In genomic region chr10:121099658-121100057, GRCm38 (mm10) we compare ENCODE assay signal across 23 mouse cellular contexts.
DNase-seq lines count a peak whose midpoint lies in the region; ATAC-seq lines count a peak whose summit lies in the region.
"Had no signal": no experiment of that assay in that cellular context is flagged by ENCODE, and none has a peak within 500 bp of the region (broad histone marks: within the 10 kb centered on the region; RNA-seq: fewer than 3 reads in every experiment).

No protein-coding gene starts in this region.

- no peak overlapping the region for H3K4me2 ChIP-seq in intestine, embryonic 14.5 days (ENCODE audit: low read length)
- H3K4me2 ChIP-seq in intestine, embryonic 16.5 days (ENCODE audit: low read depth, low read length) = no peak overlapping the region
- H3K4me2 ChIP-seq in embryonic facial prominence, embryonic 11.5 days (ENCODE audit: low read depth, low read length) = no peak overlapping the region
- no peak overlapping the region; the same call in 1 of the 2 replicates for H3K4me2 ChIP-seq in limb, embryonic 12.5 days
- H3K4me2 ChIP-seq: embryonic facial prominence, embryonic 15.5 days; hindbrain, embryonic 13.5 days; limb, embryonic 15.5 days; liver, embryonic 15.5 days; midbrain, embryonic 13.5 days had no signal

- no peak for ATAC-seq in intestine, embryonic 14.5 days (replicated peaks; ENCODE audit: low FRiP score, low TSS enrichment, low read depth)
- ATAC-seq in intestine, embryonic 16.5 days = no peak
- peak; percentile 96 for ATAC-seq in embryonic facial prominence, embryonic 11.5 days (replicated peaks; ENCODE audit: insufficient number of reproducible peaks, low FRiP score, low TSS enrichment, low read depth)
- peak; percentile 78; the same call in 1 of the 2 replicates for ATAC-seq in limb, embryonic 12.5 days (ENCODE audit: insufficient number of reproducible peaks, insufficient read depth, low FRiP score, low TSS enrichment, low read depth)
- ATAC-seq: lung, postnatal 0 days; midbrain, embryonic 13.5 days had no signal

- H3K4me1 ChIP-seq in intestine, embryonic 14.5 days (replicated peaks; ENCODE audit: control insufficient read depth, insufficient read depth, low read length) = no peaks in the 10 kb centered on the region
- no peaks in the 10 kb centered on the region for H3K4me1 ChIP-seq in intestine, embryonic 16.5 days (ENCODE audit: control insufficient read depth, insufficient read depth, low read length)
- no peaks in the 10 kb centered on the region for H3K4me1 ChIP-seq in embryonic facial prominence, embryonic 11.5 days (ENCODE audit: control insufficient read depth, insufficient read depth, low read length)
- H3K4me1 ChIP-seq in limb, embryonic 12.5 days (replicated peaks) = peaks cover 19% of the 10 kb centered on the region
- H3K4me1 ChIP-seq: liver, embryonic 15.5 days had no signal

- H3K4me3 ChIP-seq in intestine, embryonic 14.5 days (ENCODE audit: low read depth, low read length) = no peak overlapping the region
- H3K4me3 ChIP-seq in intestine, embryonic 16.5 days (ENCODE audit: low read length) = no peak overlapping the region
- no peak overlapping the region for H3K4me3 ChIP-seq in embryonic facial prominence, embryonic 11.5 days (ENCODE audit: low read depth, low read length)
- H3K4me3 ChIP-seq in limb, embryonic 12.5 days (replicated peaks) = no peak overlapping the region
- H3K4me3 ChIP-seq: embryonic facial prominence, embryonic 15.5 days; heart, adult 2 months; hindbrain, embryonic 13.5 days; limb, embryonic 15.5 days; liver, embryonic 15.5 days; midbrain, embryonic 13.5 days had no signal

- H3K9me3 ChIP-seq in intestine, embryonic 14.5 days (ENCODE audit: control insufficient read depth, low read length) = no peaks in the 10 kb centered on the region
- H3K9me3 ChIP-seq in intestine, embryonic 16.5 days (ENCODE audit: control insufficient read depth, low read length) = peaks cover 4% of the 10 kb centered on the region
- H3K9me3 ChIP-seq in embryonic facial prominence, embryonic 11.5 days (replicated peaks; ENCODE audit: control insufficient read depth, low read length) = no peaks in the 10 kb centered on the region
- peaks cover 12% of the 10 kb centered on the region for H3K9me3 ChIP-seq in limb, embryonic 12.5 days
- H3K9me3 ChIP-seq: embryonic facial prominence, embryonic 15.5 days; hindbrain, embryonic 13.5 days; limb, embryonic 15.5 days; midbrain, embryonic 13.5 days had no signal

- 55% methylated on average over 11 of the region's 11 CpGs for WGBS in intestine, embryonic 14.5 days
- 68% methylated on average over 11 of the region's 11 CpGs for WGBS in intestine, embryonic 16.5 days
- 19% methylated on average over 11 of the region's 11 CpGs for WGBS in embryonic facial prominence, embryonic 11.5 days
- WGBS in limb, embryonic 12.5 days = 5% methylated on average over 11 of the region's 11 CpGs

- H3K36me3 ChIP-seq in intestine, embryonic 14.5 days (ENCODE audit: control insufficient read depth, insufficient read depth, low read length) = no peaks in the 10 kb centered on the region
- no peaks in the 10 kb centered on the region for H3K36me3 ChIP-seq in intestine, embryonic 16.5 days (ENCODE audit: control insufficient read depth, insufficient read depth, low read length)
- H3K36me3 ChIP-seq in embryonic facial prominence, embryonic 11.5 days (replicated peaks; ENCODE audit: control insufficient read depth, insufficient read depth, low read depth, low read length) = no peaks in the 10 kb centered on the region
- H3K36me3 ChIP-seq in limb, embryonic 12.5 days = peaks cover 3% of the 10 kb centered on the region; the same call in 1 of the 2 replicates
- H3K36me3 ChIP-seq: embryonic facial prominence, embryonic 15.5 days; hindbrain, embryonic 13.5 days; limb, embryonic 15.5 days; liver, embryonic 15.5 days; midbrain, embryonic 13.5 days had no signal

- no peak overlapping the region for H3K9ac ChIP-seq in intestine, embryonic 14.5 days (ENCODE audit: low read length)
- no peak overlapping the region for H3K9ac ChIP-seq in intestine, embryonic 16.5 days (ENCODE audit: low read depth, low read length)
- no peak overlapping the region for H3K9ac ChIP-seq in embryonic facial prominence, embryonic 11.5 days (replicated peaks; ENCODE audit: low read length)
- no peak overlapping the region for H3K9ac ChIP-seq in limb, embryonic 12.5 days (replicated peaks)
- H3K9ac ChIP-seq: embryonic facial prominence, embryonic 15.5 days; hindbrain, embryonic 13.5 days; limb, embryonic 15.5 days; liver, embryonic 15.5 days; midbrain, embryonic 13.5 days had no signal

- peak; percentile 28 for DNase-seq in intestine, embryonic 14.5 days (ENCODE audit: low spot score)
- DNase-seq in embryo, embryonic 10.5 days (ENCODE audit: low spot score) = peak; percentile 84
- peak; percentile 93 for DNase-seq in embryonic facial prominence, embryonic 11.5 days (ENCODE audit: low spot score)
- no peak for DNase-seq in urinary bladder, postnatal 10 days (ENCODE audit: low spot score)
- DNase-seq in B cell, adult 2 months = no peak
- DNase-seq: adrenal gland, postnatal 25 days; cerebellum, adult 11 months; cerebellum, postnatal 14 days; gastrocnemius, postnatal 10 days; heart, adult 2 months; kidney, adult 11 months; kidney, postnatal 4 days; right cerebral cortex, postnatal 14 days; spleen, adult 18-20 months; thymus, postnatal 36 days had no signal

- H3K27me3 ChIP-seq in intestine, embryonic 14.5 days (replicated peaks; ENCODE audit: control insufficient read depth, insufficient read depth, low read length) = 0 out of 2 replicates have a peak, but pooled peaks cover 7% of the 10 kb centered on the region
- no peaks in the 10 kb centered on the region; the same call in 1 of the 2 replicates for H3K27me3 ChIP-seq in intestine, embryonic 16.5 days (replicated peaks; ENCODE audit: control insufficient read depth, insufficient read depth, low read length)
- H3K27me3 ChIP-seq in embryonic facial prominence, embryonic 11.5 days (ENCODE audit: control insufficient read depth, insufficient read depth, low read length) = no peaks in the 10 kb centered on the region
- H3K27me3 ChIP-seq in limb, embryonic 12.5 days = no peaks in the 10 kb centered on the region
- H3K27me3 ChIP-seq: embryonic facial prominence, embryonic 15.5 days; limb, embryonic 15.5 days; liver, embryonic 15.5 days had no signal

- no peak overlapping the region for H3K27ac ChIP-seq in intestine, embryonic 14.5 days (ENCODE audit: low read depth)
- no peak overlapping the region for H3K27ac ChIP-seq in intestine, embryonic 16.5 days (ENCODE audit: low read length)
- no peak overlapping the region for H3K27ac ChIP-seq in embryonic facial prominence, embryonic 11.5 days (replicated peaks; ENCODE audit: low read depth, low read length)
- H3K27ac ChIP-seq in limb, embryonic 12.5 days = no peak overlapping the region
- H3K27ac ChIP-seq: embryonic facial prominence, embryonic 15.5 days; heart, adult 2 months; hindbrain, embryonic 13.5 days; limb, embryonic 15.5 days; liver, embryonic 15.5 days; midbrain, embryonic 13.5 days had no signal

Comparison
In these comparisons a context has a peak if more than half of its experiments do, and no peak if none do; other contexts are left out.
1. ATAC-seq: peak in embryonic facial prominence, embryonic 11.5 days (single experiment) and limb, embryonic 12.5 days (single experiment); none in intestine, embryonic 14.5 days (single experiment) and intestine, embryonic 16.5 days (single experiment).
2. DNase-seq: peak in intestine, embryonic 14.5 days (single experiment), embryo, embryonic 10.5 days (single experiment) and embryonic facial prominence, embryonic 11.5 days (single experiment); none in urinary bladder, postnatal 10 days (single experiment) and B cell, adult 2 months (0 of 2).